Mouse (Mus musculus): Measurements from ENCODE around the gene Scn5a. TPM values are rescaled to one million over a fixed set of nuclear protein-coding genes. Genes with fewer than 3 reads are reported as not detected.

The Scn5a gene
- 0.05 TPM for polyA plus RNA-seq (2017; shearing (Covaris generic))

DNA sequence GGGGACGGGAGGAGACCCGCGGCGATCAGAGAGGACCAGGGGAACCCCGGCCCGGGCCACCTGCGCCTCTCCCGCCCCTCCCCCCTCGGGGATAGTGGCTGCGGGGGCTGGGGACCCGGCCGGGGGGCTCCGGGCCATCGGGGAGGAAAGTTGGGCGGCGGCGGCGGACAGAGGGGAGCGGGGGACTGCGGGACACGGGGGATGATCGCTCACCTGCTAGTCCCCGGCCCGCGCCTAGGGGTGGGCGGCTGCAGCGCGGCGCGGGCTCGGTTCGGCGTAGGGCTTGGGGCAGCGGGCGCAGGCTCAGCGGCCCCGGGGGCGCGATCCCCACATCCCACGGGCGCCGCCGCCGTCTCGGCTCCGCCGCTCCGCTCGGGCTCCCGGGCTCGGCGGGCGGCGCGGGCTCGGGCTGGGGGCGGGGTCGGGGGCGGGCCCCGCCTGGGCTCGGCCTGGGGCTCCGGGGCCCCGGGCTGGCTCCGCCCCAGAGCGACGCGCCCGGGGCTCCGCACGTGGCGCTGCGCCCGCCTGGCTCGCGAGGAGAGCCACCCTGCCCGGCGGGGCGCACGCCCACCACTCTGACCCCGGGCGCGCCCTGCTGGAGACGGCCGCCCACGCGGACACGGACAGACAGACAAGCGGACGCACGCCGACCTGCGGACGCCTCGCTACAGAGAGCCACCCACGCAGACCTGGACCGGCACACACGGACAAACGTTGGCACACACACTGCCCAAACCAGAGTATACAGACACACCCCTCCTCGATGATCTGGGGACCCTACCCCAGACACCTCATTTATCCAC, at the start of gene Scn5a:
Gene Scn5a (minus strand): TSS at position 381 of the 803 bp plus-strand sequence.

DNA sequence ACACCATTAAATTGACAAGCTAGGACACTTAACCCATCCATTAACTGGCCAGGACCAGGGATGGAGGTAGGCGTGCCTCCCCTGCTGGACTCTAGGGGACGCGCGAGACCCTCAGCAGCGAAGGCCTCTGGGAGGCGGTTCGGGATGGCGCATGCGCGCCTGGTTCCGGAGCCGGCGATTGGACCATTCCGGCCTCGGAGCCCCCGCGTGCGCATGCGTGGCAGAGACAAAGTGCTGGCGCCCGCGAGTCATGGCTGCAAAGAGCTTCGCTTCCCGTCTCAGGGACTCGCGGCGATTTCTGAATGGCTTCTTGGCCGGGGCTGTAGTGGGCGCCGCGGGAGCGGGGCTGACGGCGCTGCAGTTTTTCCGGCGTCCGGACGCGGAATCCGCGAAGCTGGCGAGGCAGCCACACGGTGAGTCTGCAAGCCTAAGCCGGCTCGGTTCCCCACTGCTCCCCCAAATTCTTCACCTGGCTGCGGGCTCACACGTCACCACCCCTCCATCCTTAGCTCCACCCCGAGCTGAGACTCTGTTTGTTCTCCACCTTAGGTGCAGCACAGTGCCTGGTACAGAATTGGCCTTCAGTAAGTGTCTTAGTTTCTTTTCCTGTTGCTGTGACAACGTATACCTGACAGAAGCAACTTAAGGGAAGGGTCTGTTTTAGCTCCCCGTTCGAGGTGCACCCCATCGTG, 133.9 kb downstream of the Scn5a start, which contains the start of gene Exog:
Gene Exog (plus strand): TSS at position 206 of the 692 bp plus-strand sequence.

Other genes with a start within 250 kb of the Scn5a start
- gene Acaa1a, start 239.3 kb downstream of the Scn5a start, polyA plus RNA-seq (2017; shearing (Covaris generic)), result 64.4 TPM
- gene Myd88, start 237.6 kb downstream of the Scn5a start, polyA plus RNA-seq (2017; shearing (Covaris generic)), result 106 TPM
- gene Xylb, start 221.6 kb downstream of the Scn5a start, polyA plus RNA-seq (2017; shearing (Covaris generic)), result 0.87 TPM
- gene Slc22a14, start 213.5 kb downstream of the Scn5a start, polyA plus RNA-seq (2017; shearing (Covaris generic)), result not detected
- not detected for gene Acvr2b, start 176.9 kb downstream of the Scn5a start, polyA plus RNA-seq (2017; shearing (Covaris generic))
- 19.6 TPM for gene Exog, start 134.1 kb downstream of the Scn5a start, polyA plus RNA-seq (2017; shearing (Covaris generic))
- not detected for gene Scn10a, start 140.3 kb upstream of the Scn5a start, polyA plus RNA-seq (2017; shearing (Covaris generic))
- gene Scn11a, start 246.4 kb upstream of the Scn5a start, polyA plus RNA-seq (2017; shearing (Covaris generic)), result 0.59 TPM